Mouse (Mus musculus): ENCODE results near the gene Tns2. TPM values are rescaled to one million over a fixed set of nuclear protein-coding genes. Genes with fewer than 3 reads are reported as not detected.

The Tns2 gene
- total RNA-seq, 1 experiment from 2014 or later, result 75.2 TPM

Other genes with a start within 250 kb of the Tns2 start
- gene Krt1, start 249.6 kb upstream of the Tns2 start, total RNA-seq (2021), result 0.15 and 0.48 TPM in 2 replicates
- not detected in 2 replicates for gene Krt77, start 230.7 kb upstream of the Tns2 start, total RNA-seq (2021)
- not detected in 2 replicates for gene Krt76, start 207.5 kb upstream of the Tns2 start, total RNA-seq (2021)
- gene Krt4, start 175.7 kb upstream of the Tns2 start, total RNA-seq (2021), result not detected in 2 replicates
- 0.57 and 0.76 TPM in 2 replicates for gene Krt79, start 160.1 kb upstream of the Tns2 start, total RNA-seq (2021)
- not detected in 2 replicates for gene Krt78, start 146.1 kb upstream of the Tns2 start, total RNA-seq (2021)
- 0.36 and 1.00 TPM in 2 replicates for gene Krt8, start 95.9 kb upstream of the Tns2 start, total RNA-seq (2021)
- 1.5 and 1.8 TPM in 2 replicates for gene Krt18, start 72.2 kb upstream of the Tns2 start, total RNA-seq (2021)
- gene Eif4b, start 26.6 kb upstream of the Tns2 start, total RNA-seq (2021), result 244 and 270 TPM in 2 replicates
- 29.4 and 40.3 TPM in 2 replicates for gene Spryd3, start 35.8 kb downstream of the Tns2 start, total RNA-seq (2021)
- gene Igfbp6, start 43.9 kb downstream of the Tns2 start, total RNA-seq (2021), result 17.1 and 17.2 TPM in 2 replicates
- 0.55 and 1.2 TPM in 2 replicates for gene Soat2, start 50.1 kb downstream of the Tns2 start, total RNA-seq (2021)
- gene Zfp740, start 102.8 kb downstream of the Tns2 start, total RNA-seq (2021), result 61.4 and 80.4 TPM in 2 replicates
- gene Csad, start 104.3 kb downstream of the Tns2 start, total RNA-seq (2021), result 76.1 and 76.8 TPM in 2 replicates
- gene Itgb7, start 131.5 kb downstream of the Tns2 start, total RNA-seq (2021), result 1.5 and 2.0 TPM in 2 replicates
- 21.5 and 25.7 TPM in 2 replicates for gene Rarg, start 157.1 kb downstream of the Tns2 start, total RNA-seq (2021)
- gene Gm9918, start 170.2 kb downstream of the Tns2 start, total RNA-seq (2021), result 0.15 TPM in 1 of 2 replicates, not detected in the other
- 36.3 and 36.7 TPM in 2 replicates for gene Mfsd5, start 179.0 kb downstream of the Tns2 start, total RNA-seq (2021)
- 4.1 and 6.3 TPM in 2 replicates for gene Espl1, start 195.9 kb downstream of the Tns2 start, total RNA-seq (2021)
- gene Pfdn5, start 225.7 kb downstream of the Tns2 start, total RNA-seq (2021), result 379 TPM in 2 replicates
- gene Myg1, start 231.3 kb downstream of the Tns2 start, total RNA-seq (2021), result 72.4 and 77.8 TPM in 2 replicates